Mouse (Mus musculus) olfactory bulb, adult 2 months (tissue): ENCODE measurements around the gene Pde2a.

Source experiments
- CTCF ChIP-seq: fragments of 200-500 bp; IDR thresholded peaks from 2 replicates; pipeline ENCODE4 v1.5.1; 2012; ENCODE audit warnings: low read depth, mild to moderate bottlenecking, low read length, moderate library complexity; ENCODE audit not compliant: insufficient read depth
- POLR2A ChIP-seq: fragments of 200-500 bp; IDR thresholded peaks from 2 replicates; pipeline ENCODE4 v1.6.1; 2012; ENCODE audit warnings: mild to moderate bottlenecking, low read depth, low read length, moderate library complexity; ENCODE audit not compliant: insufficient read depth

- TF ChIP-seq CTCF (no peak), POLR2A (no peak)
These were observed 127.8 kb downstream of the Pde2a start for GRCm38 (mm10) chr7:101549266-101549665.
